Mouse (Mus musculus) midbrain, postnatal 0 days (tissue): ENCODE measurements at regions not wholly inside any gene's neighbourhood (a gene's known extent, or its start where the extent isn't known, plus 50 kb on each side); places are given as distances from the start of the nearest gene placed in this dataset.
A peak's percentile ranks its signal among the peaks of the same experiment; 100 is the strongest.

ENCODE experiments used
- ATAC-seq: fragments of 200-750 bp; cut with Nextera tagmentation; 2 replicates; pipeline ENCODE4 v1.8.0; 2017; ENCODE audit warnings: moderate number of reproducible peaks, mild to moderate bottlenecking, moderate TSS enrichment, moderate library complexity; ENCODE audit not compliant: low FRiP score
- DNase-seq: peaks from one replicate; pipeline ENCODE4 v3.0.0-alpha.2; 2015; ENCODE audit warnings: low spot score
- H3K27ac ChIP-seq: fragments of 300-500 bp; sonication (generic); 2 replicates; pipeline ENCODE4 v1.5.1; 2014; ENCODE audit warnings: low read depth, mild to moderate bottlenecking, low read length, mixed read lengths
- H3K27me3 ChIP-seq: fragments of 300-500 bp; sonication (generic); 2 replicates; pipeline ENCODE4 v1.6.1; 2014; ENCODE audit warnings: low read length, control low read depth, mixed read lengths; ENCODE audit not compliant: insufficient read depth
- H3K36me3 ChIP-seq: fragments of 300-500 bp; sonication (generic); 2 replicates; pipeline ENCODE4 v1.6.1; 2014; ENCODE audit warnings: low read length, control low read depth, mixed read lengths; ENCODE audit not compliant: insufficient read depth
- H3K4me1 ChIP-seq: fragments of 300-500 bp; sonication (generic); 2 replicates; pipeline ENCODE4 v1.6.1; 2014; ENCODE audit warnings: mild to moderate bottlenecking, control low read depth, antibody characterized with exemption, low read length, mixed read lengths; ENCODE audit not compliant: insufficient read depth
- H3K4me2 ChIP-seq: fragments of 300-500 bp; sonication (generic); 2 replicates; pipeline ENCODE4 v1.6.1; 2014; ENCODE audit warnings: low read depth, mild to moderate bottlenecking, low read length, mixed read lengths; ENCODE audit not compliant: poor library complexity, severe bottlenecking
- H3K4me3 ChIP-seq: fragments of 300-500 bp; sonication (generic); 2 replicates; pipeline ENCODE4 v1.5.1; 2014; ENCODE audit warnings: low read depth, mild to moderate bottlenecking, low read length, moderate library complexity
- H3K9ac ChIP-seq: fragments of 300-500 bp; sonication (generic); replicated peaks from 2 replicates; pipeline ENCODE4 v1.6.1; 2014; ENCODE audit warnings: mild to moderate bottlenecking, low read length, moderate library complexity, mixed read lengths; ENCODE audit not compliant: poor library complexity, severe bottlenecking
- H3K9me3 ChIP-seq: fragments of 300-500 bp; sonication (generic); 2 replicates; pipeline ENCODE4 v1.6.1; 2016; ENCODE audit warnings: low read length, control low read depth
- CTCF ChIP-seq: IDR thresholded peaks from 2 replicates; pipeline ENCODE4 v1.5.1; 2016; ENCODE audit warnings: antibody characterized with exemption, mild to moderate bottlenecking
- WGBS: fragments of 180-500 bp; shearing (Covaris S2); extraction: QIAGEN DNeasy Blood & Tissue Kit; methylation state at CpG from one replicate; pipeline ENCODE4 v1.1.7; 2014; 5-methylcytosine and 5-hydroxymethylcytosine counted together

- 90% methylated on average over 3 of the region's 3 CpGs for WGBS
- Histone ChIP-seq H3K27ac (no peak overlapping the region), H3K4me1 (0 out of 2 replicates have a peak, but pooled peaks cover 3% of the 10 kb centered on the region), H3K9ac (no peak overlapping the region), H3K4me2 (no peak overlapping the region), H3K4me3 (no peak overlapping the region), H3K27me3 (no peaks in the 10 kb centered on the region), H3K9me3 (no peaks in the 10 kb centered on the region), H3K36me3 (no peaks in the 10 kb centered on the region)
- ATAC-seq (no peak), DNase-seq (no peak)
- TF ChIP-seq CTCF = no peak
Measured at GRCm38 (mm10) chr10:117993809-117994208, 147.8 kb upstream of the Mdm1 start.

GRCm38 (mm10) chr10:117994768-117995167 lies 146.8 kb upstream of the Mdm1 start:
- Histone ChIP-seq H3K9ac (no peak overlapping the region), H3K9me3 (no peaks in the 10 kb centered on the region), H3K4me2 (no peak overlapping the region), H3K27me3 (no peaks in the 10 kb centered on the region), H3K36me3 (no peaks in the 10 kb centered on the region), H3K4me3 (no peak overlapping the region), H3K27ac (no peak overlapping the region), H3K4me1 (0 out of 2 replicates have a peak, but pooled peaks cover 3% of the 10 kb centered on the region)
- ATAC-seq = no peak
- DNase-seq = peak; percentile 30
- 18% methylated on average over 9 of the region's 9 CpGs for WGBS
- TF ChIP-seq CTCF = no peak

- no peak for ATAC-seq
- WGBS = 80% methylated on average over 5 of the region's 5 CpGs
- H3K9ac ChIP-seq = no peak overlapping the region
- H3K27me3 ChIP-seq = no peaks in the 10 kb centered on the region
- 0 out of 2 replicates have a peak, but pooled peaks cover 3% of the 10 kb centered on the region for H3K4me1 ChIP-seq
- no peak overlapping the region for H3K27ac ChIP-seq
- no peaks in the 10 kb centered on the region for H3K36me3 ChIP-seq
- no peak overlapping the region for H3K4me2 ChIP-seq
- no peak for DNase-seq
- H3K9me3 ChIP-seq = no peaks in the 10 kb centered on the region
- TF ChIP-seq CTCF = no peak
- H3K4me3 ChIP-seq = no peak overlapping the region
Measured at GRCm38 (mm10) chr10:117997796-117998195, 143.8 kb upstream of the Mdm1 start.

GRCm38 (mm10) chr10:118000591-118000990 lies 141.0 kb upstream of the Mdm1 start:
- no peak for TF ChIP-seq CTCF
- H3K9ac ChIP-seq = no peak overlapping the region
- no peak overlapping the region for H3K4me2 ChIP-seq
- WGBS = 88% methylated on average over 3 of the region's 3 CpGs
- no peaks in the 10 kb centered on the region for H3K27me3 ChIP-seq
- no peak for ATAC-seq
- H3K36me3 ChIP-seq = no peaks in the 10 kb centered on the region
- H3K4me1 ChIP-seq = no peaks in the 10 kb centered on the region
- no peak overlapping the region for H3K27ac ChIP-seq
- DNase-seq = no peak
- no peaks in the 10 kb centered on the region for H3K9me3 ChIP-seq
- H3K4me3 ChIP-seq = no peak overlapping the region

GRCm38 (mm10) chr10:118001501-118001900 lies 140.1 kb upstream of the Mdm1 start:
- no peak for ATAC-seq
- Histone ChIP-seq H3K9ac (no peak overlapping the region), H3K4me1 (no peaks in the 10 kb centered on the region), H3K27me3 (no peaks in the 10 kb centered on the region), H3K4me3 (no peak overlapping the region), H3K36me3 (no peaks in the 10 kb centered on the region), H3K27ac (no peak overlapping the region), H3K4me2 (no peak overlapping the region), H3K9me3 (no peaks in the 10 kb centered on the region)
- no peak for TF ChIP-seq CTCF
- DNase-seq = no peak
- WGBS = 54% methylated on average over 4 of the region's 4 CpGs

- H3K4me2 ChIP-seq = no peak overlapping the region
- no peaks in the 10 kb centered on the region for H3K27me3 ChIP-seq
- ATAC-seq (no peak), DNase-seq (no peak)
- no peak for TF ChIP-seq CTCF
- WGBS = 66% methylated on average over 7 of the region's 7 CpGs
- no peaks in the 10 kb centered on the region for H3K9me3 ChIP-seq
- H3K4me3 ChIP-seq = no peak overlapping the region
- no peak overlapping the region for H3K27ac ChIP-seq
- H3K9ac ChIP-seq = no peak overlapping the region
- no peaks in the 10 kb centered on the region for H3K4me1 ChIP-seq
- no peaks in the 10 kb centered on the region for H3K36me3 ChIP-seq
Measured at GRCm38 (mm10) chr10:118001971-118002370, 139.6 kb upstream of the Mdm1 start.

GRCm38 (mm10) chr10:118002559-118002958 lies 139.1 kb upstream of the Mdm1 start:
- ATAC-seq = no peak
- Histone ChIP-seq H3K4me2 (no peak overlapping the region), H3K27me3 (no peaks in the 10 kb centered on the region), H3K9ac (no peak overlapping the region), H3K27ac (no peak overlapping the region), H3K4me1 (no peaks in the 10 kb centered on the region), H3K9me3 (no peaks in the 10 kb centered on the region), H3K4me3 (no peak overlapping the region), H3K36me3 (no peaks in the 10 kb centered on the region)
- WGBS = 82% methylated on average over 4 of the region's 4 CpGs
- DNase-seq = no peak
- TF ChIP-seq CTCF = no peak
